Mouse (Mus musculus): ENCODE measurements around the gene Arfgap2. TPM values are rescaled to one million over a fixed set of nuclear protein-coding genes. Genes with fewer than 3 reads are reported as not detected.
A peak's percentile ranks its signal among the peaks of the same experiment; 100 is the strongest.

Gene Arfgap2
- total and polyA plus RNA-seq, 2 experiments from 2014 or later, result 51.1 to 53.0 TPM

DNA sequence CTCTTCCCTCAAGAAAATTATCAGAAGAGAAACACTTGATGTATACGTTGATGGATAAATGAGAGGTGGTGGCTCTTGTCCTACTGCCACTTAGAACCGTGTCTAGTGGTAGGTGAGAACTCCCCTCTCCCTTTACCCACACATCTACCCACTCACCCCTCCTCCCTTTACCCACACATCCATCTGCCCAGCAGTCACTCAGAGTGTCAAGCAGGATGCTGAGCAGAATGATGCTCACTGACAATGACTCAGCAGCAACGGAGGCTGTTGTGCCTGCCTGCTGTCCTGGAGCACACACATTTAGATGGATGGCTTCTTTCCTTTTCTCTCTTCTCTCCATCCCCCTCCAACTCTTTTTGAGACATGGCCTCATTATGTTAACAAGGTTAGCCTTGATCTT is 38.1 kb downstream of the Arfgap2 start:
- WGBS, result 85% methylated on average over 3 of the region's 3 CpGs
- no peak for DNase-seq (ENCODE audit: low spot score)
- H3K36me3 ChIP-seq (ENCODE audit: insufficient read depth, low read length), result peaks cover 7% of the 10 kb centered on the region; the same call in 1 of the 2 replicates
- H3K4me2 ChIP-seq (ENCODE audit: low read depth, low read length, poor library complexity, severe bottlenecking), result no peak overlapping the region
- no peak overlapping the region for H3K4me3 ChIP-seq (ENCODE audit: low read depth, low read length)
- H3K4me1 ChIP-seq (ENCODE audit: insufficient read depth, low read length), result no peaks in the 10 kb centered on the region
- H3K27ac ChIP-seq (ENCODE audit: low read depth, low read length), result no peak overlapping the region
- ATAC-seq (ENCODE audit: low FRiP score), result no peak
- H3K27me3 ChIP-seq (ENCODE audit: insufficient read depth, low read length), result no peaks in the 10 kb centered on the region
- no peak for TF ChIP-seq CTCF (IDR thresholded peaks at IDR 0.05)
- no peak overlapping the region for H3K9ac ChIP-seq (replicated peaks; ENCODE audit: low read length, poor library complexity, severe bottlenecking)
- H3K9me3 ChIP-seq (ENCODE audit: low read length), result no peaks in the 10 kb centered on the region

DNA sequence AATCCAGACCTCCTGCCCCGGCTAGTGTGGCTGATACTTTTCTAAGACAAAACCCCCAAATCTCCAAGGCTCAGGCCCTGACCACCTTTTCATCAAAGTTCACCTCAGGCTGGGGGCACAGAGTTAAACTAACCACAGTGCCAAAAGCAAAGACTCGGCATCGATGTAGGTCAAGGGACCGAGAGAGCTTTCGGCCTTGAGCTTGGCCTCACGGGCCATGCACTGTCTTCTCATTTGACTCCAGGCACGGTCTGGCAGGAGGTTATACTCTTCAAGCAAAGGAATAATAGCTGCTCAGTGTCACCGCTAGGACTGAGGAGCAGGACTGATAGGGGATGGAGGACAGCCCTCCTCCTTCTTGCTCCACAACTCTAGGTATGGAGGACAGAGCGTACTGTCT is 41.2 kb downstream of the Arfgap2 start:
- WGBS, result 92% methylated on average over 9 of the region's 9 CpGs
- Histone ChIP-seq H3K36me3 (ENCODE audit: insufficient read depth, low read length) (peaks cover 7% of the 10 kb centered on the region; the same call in 1 of the 2 replicates), H3K4me1 (ENCODE audit: insufficient read depth, low read length) (no peaks in the 10 kb centered on the region), H3K27me3 (ENCODE audit: insufficient read depth, low read length) (no peaks in the 10 kb centered on the region), H3K4me3 (ENCODE audit: low read depth, low read length) (no peak overlapping the region), H3K4me2 (ENCODE audit: low read depth, low read length, poor library complexity, severe bottlenecking) (no peak overlapping the region), H3K27ac (ENCODE audit: low read depth, low read length) (no peak overlapping the region), H3K9ac (replicated peaks; ENCODE audit: low read length, poor library complexity, severe bottlenecking) (no peak overlapping the region), H3K9me3 (ENCODE audit: low read length) (no peaks in the 10 kb centered on the region)
- ATAC-seq (ENCODE audit: low FRiP score) (no peak), DNase-seq (ENCODE audit: low spot score) (no peak)
- TF ChIP-seq CTCF (IDR thresholded peaks at IDR 0.05), result no peak

DNA sequence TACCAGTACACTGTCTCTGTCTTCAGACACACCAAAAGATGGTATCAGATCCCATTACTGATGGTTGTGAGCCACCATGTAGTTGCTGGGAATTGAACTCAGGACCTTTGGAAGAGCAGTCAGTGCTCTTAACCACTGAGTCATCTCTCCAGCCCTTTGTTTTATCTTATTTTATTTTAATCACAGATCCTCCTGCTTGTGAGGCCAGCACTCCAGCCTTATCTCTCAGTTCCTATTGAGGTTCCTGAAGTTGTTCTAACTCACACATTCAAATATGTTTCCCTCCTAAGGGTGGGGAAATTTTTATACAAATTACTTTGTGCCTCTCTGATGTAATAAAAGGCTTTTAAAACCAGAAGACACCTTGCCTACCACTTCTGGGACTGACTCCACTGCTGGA is 41.8 kb downstream of the Arfgap2 start:
- Histone ChIP-seq H3K27ac (ENCODE audit: low read depth, low read length) (no peak overlapping the region), H3K4me3 (ENCODE audit: low read depth, low read length) (no peak overlapping the region), H3K9me3 (ENCODE audit: low read length) (no peaks in the 10 kb centered on the region), H3K4me2 (ENCODE audit: low read depth, low read length, poor library complexity, severe bottlenecking) (no peak overlapping the region), H3K27me3 (ENCODE audit: insufficient read depth, low read length) (no peaks in the 10 kb centered on the region), H3K36me3 (ENCODE audit: insufficient read depth, low read length) (peaks cover 7% of the 10 kb centered on the region; the same call in 1 of the 2 replicates), H3K4me1 (ENCODE audit: insufficient read depth, low read length) (no peaks in the 10 kb centered on the region), H3K9ac (replicated peaks; ENCODE audit: low read length, poor library complexity, severe bottlenecking) (no peak overlapping the region)
- DNase-seq (ENCODE audit: low spot score) (no peak), ATAC-seq (ENCODE audit: low FRiP score) (no peak)
- no peak for TF ChIP-seq CTCF (IDR thresholded peaks at IDR 0.05)

DNA sequence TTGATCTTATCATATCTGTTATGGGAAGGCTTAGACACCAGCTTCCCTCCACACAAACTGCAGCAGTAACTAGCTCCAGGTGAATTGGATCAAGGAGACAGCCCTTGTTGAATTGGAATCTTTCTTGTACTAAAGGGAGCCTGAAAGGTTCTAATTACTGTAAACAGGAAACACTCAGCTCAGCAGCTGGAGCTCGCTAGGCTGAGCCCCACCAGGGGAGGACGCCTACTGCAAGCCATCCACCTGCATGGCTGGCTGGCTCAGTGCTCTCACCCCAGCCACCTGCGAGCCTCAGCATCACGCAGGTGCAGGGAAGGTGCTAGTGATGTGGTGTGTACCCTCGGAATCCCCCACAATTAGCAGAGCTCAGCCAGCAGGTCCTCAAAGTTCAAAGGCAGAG is 43.9 kb downstream of the Arfgap2 start:
- TF ChIP-seq CTCF (IDR thresholded peaks at IDR 0.05), result no peak
- Histone ChIP-seq H3K9ac (replicated peaks; ENCODE audit: low read length, poor library complexity, severe bottlenecking) (no peak overlapping the region), H3K27me3 (ENCODE audit: insufficient read depth, low read length) (no peaks in the 10 kb centered on the region), H3K4me1 (ENCODE audit: insufficient read depth, low read length) (no peaks in the 10 kb centered on the region), H3K36me3 (ENCODE audit: insufficient read depth, low read length) (peaks cover 7% of the 10 kb centered on the region; the same call in 1 of the 2 replicates), H3K9me3 (ENCODE audit: low read length) (no peaks in the 10 kb centered on the region), H3K27ac (ENCODE audit: low read depth, low read length) (no peak overlapping the region), H3K4me2 (ENCODE audit: low read depth, low read length, poor library complexity, severe bottlenecking) (no peak overlapping the region), H3K4me3 (ENCODE audit: low read depth, low read length) (no peak overlapping the region)
- no peak for DNase-seq (ENCODE audit: low spot score)
- WGBS, result 72% methylated on average over 5 of the region's 5 CpGs
- ATAC-seq (ENCODE audit: low FRiP score), result no peak

DNA sequence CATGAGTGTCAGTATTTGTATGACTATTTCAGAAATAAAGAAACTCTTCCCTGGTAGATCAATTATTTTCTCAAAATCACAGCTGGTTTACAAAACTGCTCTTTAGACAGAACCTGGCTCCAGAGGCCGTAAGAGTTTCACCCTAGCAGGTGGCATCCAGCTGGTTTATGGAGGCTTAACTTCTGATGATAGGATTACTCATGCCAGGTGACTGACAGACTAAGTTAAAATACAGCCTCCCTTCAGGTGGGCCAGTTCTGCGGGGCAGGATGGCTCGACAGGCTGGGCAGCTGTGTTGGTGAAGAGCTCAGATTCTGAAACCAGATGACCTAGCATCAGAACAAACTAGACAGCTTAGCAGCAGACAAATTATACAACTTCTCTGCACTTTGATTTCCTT is 44.8 kb downstream of the Arfgap2 start:
- H3K4me2 ChIP-seq (ENCODE audit: low read depth, low read length, poor library complexity, severe bottlenecking), result no peak overlapping the region
- ATAC-seq (ENCODE audit: low FRiP score) (no peak), DNase-seq (ENCODE audit: low spot score) (no peak)
- H3K27ac ChIP-seq (ENCODE audit: low read depth, low read length), result no peak overlapping the region
- H3K4me1 ChIP-seq (ENCODE audit: insufficient read depth, low read length), result no peaks in the 10 kb centered on the region
- H3K27me3 ChIP-seq (ENCODE audit: insufficient read depth, low read length), result no peaks in the 10 kb centered on the region
- 70% methylated on average over 3 of the region's 3 CpGs for WGBS
- H3K36me3 ChIP-seq (ENCODE audit: insufficient read depth, low read length), result peaks cover 2% of the 10 kb centered on the region; the same call in 1 of the 2 replicates
- no peak overlapping the region for H3K9ac ChIP-seq (replicated peaks; ENCODE audit: low read length, poor library complexity, severe bottlenecking)
- no peak overlapping the region for H3K4me3 ChIP-seq (ENCODE audit: low read depth, low read length)
- H3K9me3 ChIP-seq (ENCODE audit: low read length), result no peaks in the 10 kb centered on the region
- TF ChIP-seq CTCF (IDR thresholded peaks at IDR 0.05), result no peak

DNA sequence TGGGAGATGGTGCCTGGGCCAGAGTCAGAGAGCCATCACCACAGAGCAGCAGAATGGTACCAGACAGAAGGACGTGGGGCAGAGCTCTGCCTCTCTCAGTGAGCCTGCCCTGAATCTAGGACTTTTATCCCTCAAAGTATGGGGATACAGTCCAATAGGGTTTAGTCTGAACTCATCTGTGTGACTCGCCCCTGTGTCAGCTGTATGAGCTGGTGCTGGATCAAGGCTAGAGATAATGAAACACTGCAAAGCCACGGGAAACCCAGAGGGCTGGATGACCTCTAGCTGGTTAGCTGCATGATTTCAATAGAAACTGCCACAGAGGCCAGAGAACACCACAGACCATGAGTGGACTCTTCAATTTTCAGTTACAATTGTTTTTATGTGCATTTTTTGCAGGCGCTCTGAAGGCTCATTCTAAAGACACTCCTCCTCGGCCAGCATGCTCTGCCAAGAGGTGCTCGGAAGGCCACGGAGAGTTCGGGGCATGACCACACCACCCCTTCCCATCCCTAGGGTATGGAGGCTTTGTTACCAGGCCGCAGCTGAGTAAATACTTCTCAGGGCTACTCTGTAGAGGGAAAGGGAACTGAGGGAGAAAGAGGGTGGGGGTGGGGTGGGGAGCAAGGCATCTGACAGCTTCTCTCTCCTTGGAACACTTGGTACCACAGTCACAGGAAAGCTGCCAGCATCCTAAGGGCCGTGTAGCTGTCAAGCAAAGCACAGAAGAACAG is 48.0 kb downstream of the Arfgap2 start:
- DNase-seq (ENCODE audit: low spot score) (peak; percentile 30), ATAC-seq (ENCODE audit: low FRiP score) (no peak)
- Histone ChIP-seq H3K36me3 (ENCODE audit: insufficient read depth, low read length) (no peaks in the 10 kb centered on the region), H3K9me3 (ENCODE audit: low read length) (no peaks in the 10 kb centered on the region), H3K4me3 (ENCODE audit: low read depth, low read length) (no peak overlapping the region), H3K27ac (ENCODE audit: low read depth, low read length) (no peak overlapping the region), H3K27me3 (ENCODE audit: insufficient read depth, low read length) (no peaks in the 10 kb centered on the region), H3K4me1 (ENCODE audit: insufficient read depth, low read length) (no peaks in the 10 kb centered on the region), H3K4me2 (ENCODE audit: low read depth, low read length, poor library complexity, severe bottlenecking) (no peak overlapping the region), H3K9ac (replicated peaks; ENCODE audit: low read length, poor library complexity, severe bottlenecking) (no peak overlapping the region)
- 33% methylated on average over 10 of the region's 10 CpGs for WGBS
- no peak for TF ChIP-seq CTCF (IDR thresholded peaks at IDR 0.05)

Measured in midbrain, postnatal 0 days (tissue).